Mouse (Mus musculus): ENCODE data around the gene Nhsl1.

GRCm38 (mm10) chr10:18493010-18493894 lies 174.5 kb downstream of the Nhsl1 start:
- no peak for TF ChIP-seq CTCF (IDR thresholded peaks at IDR 0.05; ENCODE audit: low read depth, low read length)
- TF ChIP-seq GATA1 (IDR thresholded peaks at IDR 0.05; ENCODE audit: borderline replicate concordance, low read length), result no peak
- TF ChIP-seq TAL1 (conservative IDR thresholded peaks at IDR 0.05; ENCODE audit: low read depth, low read length), result no peak
